Mouse (Mus musculus) brain, embryonic 14.5 days (tissue): ENCODE measurements around the gene Cask.

Experiments
- CTCF ChIP-seq: fragments of 200-500 bp; IDR thresholded peaks from 2 replicates; pipeline ENCODE4 v1.5.1; 2012; ENCODE audit warnings: inconsistent platforms, mild to moderate bottlenecking, moderate library complexity, borderline replicate concordance; ENCODE audit not compliant: insufficient read depth, insufficient read length; ENCODE audit errors: extremely low read depth
- POLR2A ChIP-seq: fragments of 200-500 bp; IDR thresholded peaks from 2 replicates; pipeline ENCODE4 v1.6.1; 2012; ENCODE audit warnings: mild to moderate bottlenecking, inconsistent platforms, borderline replicate concordance; ENCODE audit not compliant: poor library complexity, insufficient read depth, insufficient read length, severe bottlenecking; ENCODE audit errors: extremely low read depth

GRCm38 (mm10) chrX:13469160-13470116 is 381.7 kb downstream of the Cask start:
- TF ChIP-seq CTCF (no peak), POLR2A (no peak)
